Mouse (Mus musculus): ENCODE data around the gene Rnf208. TPM values are rescaled to one million over a fixed set of nuclear protein-coding genes. Genes with fewer than 3 reads are reported as not detected.
A peak's percentile ranks its signal among the peaks of the same experiment; 100 is the strongest.

Gene Rnf208
- polyA plus RNA-seq, 1 experiment from 2014 or later, result 7.7 TPM

GRCm38 (mm10) chr2:25267746-25268309 is 25.8 kb downstream of the Rnf208 start:
- Histone ChIP-seq H3K4me3 (ENCODE audit: low read depth, low read length) (no peak overlapping the region), H3K4me2 (no peak overlapping the region; the same call in 1 of the 2 replicates), H3K36me3 (ENCODE audit: control insufficient read depth, insufficient read depth, low read length) (peaks cover 8% of the 10 kb centered on the region), H3K4me1 (replicated peaks; ENCODE audit: control insufficient read depth, insufficient read depth, low read length) (peaks cover 40% of the 10 kb centered on the region), H3K27ac (ENCODE audit: low read depth, low read length) (no peak overlapping the region), H3K9ac (ENCODE audit: low read depth, low read length) (no peak overlapping the region), H3K9me3 (ENCODE audit: control insufficient read depth, low read length) (no peaks in the 10 kb centered on the region), H3K27me3 (replicated peaks; ENCODE audit: control insufficient read depth, insufficient read depth, low read length) (peaks cover 3% of the 10 kb centered on the region; the same call in 1 of the 2 replicates)
- ATAC-seq (replicated peaks; ENCODE audit: low FRiP score) (no peak), DNase-seq (ENCODE audit: low spot score) (no peak)
- WGBS, result 77% methylated on average over 4 of the region's 4 CpGs

DNA sequence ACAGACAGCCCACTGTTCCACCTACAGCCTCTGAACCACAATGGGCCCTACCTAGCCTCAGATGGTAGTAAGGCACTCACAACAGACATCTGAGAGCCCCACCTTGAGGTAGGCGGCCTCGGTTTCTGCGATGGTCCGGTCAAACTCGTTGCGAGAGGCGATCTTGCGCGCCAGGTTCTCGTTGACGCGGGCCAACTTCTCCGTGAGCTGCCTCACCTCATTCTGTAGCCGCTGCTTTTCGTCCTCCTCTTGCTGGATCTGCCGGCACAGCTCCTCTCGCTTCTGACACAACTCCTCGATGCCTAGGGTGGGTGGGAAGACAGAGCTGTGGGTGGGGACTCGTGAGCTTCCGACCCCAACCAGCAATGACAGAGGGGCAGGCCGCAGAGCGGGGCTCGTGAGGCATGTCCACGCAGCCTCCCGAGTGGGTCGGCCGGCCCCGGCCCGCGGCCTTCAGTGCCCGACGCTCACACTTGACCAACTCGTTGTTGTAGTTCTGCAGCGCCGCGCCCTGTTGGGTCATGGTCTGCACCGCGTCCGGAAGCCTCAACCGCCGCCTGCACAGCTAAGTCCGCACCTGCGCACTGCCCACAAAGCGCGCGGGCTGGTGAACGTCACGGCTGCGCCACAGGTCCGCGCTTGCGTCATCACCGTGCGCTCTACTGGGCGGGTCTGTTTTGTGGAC is 29.9 kb downstream of the Rnf208 start, which contains the start of the genes Ssna1 and Anapc2:
Ssna1 (minus strand) TSS at position 612 of the 685 bp plus-strand sequence.
Anapc2 (plus strand) TSS at position 652 of the 685 bp plus-strand sequence.
- no peaks in the 10 kb centered on the region for H3K9me3 ChIP-seq (ENCODE audit: control insufficient read depth, low read length)
- peaks cover 34% of the 10 kb centered on the region for H3K36me3 ChIP-seq (ENCODE audit: control insufficient read depth, insufficient read depth, low read length)
- H3K4me2 ChIP-seq, result peak within 1 kb of the TSS; percentile 92
- no peaks in the 10 kb centered on the region for H3K27me3 ChIP-seq (replicated peaks; ENCODE audit: control insufficient read depth, insufficient read depth, low read length)
- under 1% methylated on average over 54 of the region's 55 CpGs for WGBS
- H3K27ac ChIP-seq (ENCODE audit: low read depth, low read length), result peak within 1 kb of the TSS; percentile 81
- ATAC-seq (replicated peaks; ENCODE audit: low FRiP score), result peak; percentile 93
- H3K4me1 ChIP-seq (replicated peaks; ENCODE audit: control insufficient read depth, insufficient read depth, low read length), result peaks cover 26% of the 10 kb centered on the region
- H3K9ac ChIP-seq (ENCODE audit: low read depth, low read length), result peak within 1 kb of the TSS; percentile 95
- peak; percentile 97 for DNase-seq (ENCODE audit: low spot score)
- H3K4me3 ChIP-seq (ENCODE audit: low read depth, low read length), result peak within 1 kb of the TSS; percentile 96

- H3K9me3 ChIP-seq (ENCODE audit: control insufficient read depth, low read length), result no peaks in the 10 kb centered on the region
- no peaks in the 10 kb centered on the region for H3K27me3 ChIP-seq (replicated peaks; ENCODE audit: control insufficient read depth, insufficient read depth, low read length)
- peaks cover 20% of the 10 kb centered on the region for H3K4me1 ChIP-seq (replicated peaks; ENCODE audit: control insufficient read depth, insufficient read depth, low read length)
- H3K27ac ChIP-seq (ENCODE audit: low read depth, low read length), result peak overlapping the region; percentile 81
- no peak for DNase-seq (ENCODE audit: low spot score)
- peak; percentile 57 for ATAC-seq (replicated peaks; ENCODE audit: low FRiP score)
- H3K36me3 ChIP-seq (ENCODE audit: control insufficient read depth, insufficient read depth, low read length), result peaks cover 38% of the 10 kb centered on the region
- peak overlapping the region; percentile 92 for H3K4me2 ChIP-seq
- H3K9ac ChIP-seq (ENCODE audit: low read depth, low read length), result peak overlapping the region; percentile 95
- peak overlapping the region; percentile 96 for H3K4me3 ChIP-seq (ENCODE audit: low read depth, low read length)
- under 1% methylated on average over 29 of the region's 29 CpGs for whole genome bisulfite sequencing
Measured at GRCm38 (mm10) chr2:25272515-25272914, 30.5 kb downstream of the Rnf208 start.

- H3K36me3 ChIP-seq (ENCODE audit: control insufficient read depth, insufficient read depth, low read length), result peaks cover 43% of the 10 kb centered on the region
- WGBS, result 30% methylated on average over 16 of the region's 16 CpGs
- ATAC-seq (replicated peaks; ENCODE audit: low FRiP score), result no peak
Measured at GRCm38 (mm10) chr2:25273010-25273409, 31.0 kb downstream of the Rnf208 start.

GRCm38 (mm10) chr2:25278928-25279882 is 37.1 kb downstream of the Rnf208 start:
- ATAC-seq (replicated peaks; ENCODE audit: low FRiP score) (peak; percentile 26; the same call in 1 of the 2 replicates), DNase-seq (ENCODE audit: low spot score) (peak; percentile 72)
- Histone ChIP-seq H3K36me3 (ENCODE audit: control insufficient read depth, insufficient read depth, low read length) (peaks cover 64% of the 10 kb centered on the region), H3K4me1 (replicated peaks; ENCODE audit: control insufficient read depth, insufficient read depth, low read length) (no peaks in the 10 kb centered on the region), H3K4me3 (ENCODE audit: low read depth, low read length) (no peak overlapping the region), H3K9ac (ENCODE audit: low read depth, low read length) (no peak overlapping the region), H3K9me3 (ENCODE audit: control insufficient read depth, low read length) (no peaks in the 10 kb centered on the region), H3K4me2 (no peak overlapping the region), H3K27me3 (replicated peaks; ENCODE audit: control insufficient read depth, insufficient read depth, low read length) (no peaks in the 10 kb centered on the region), H3K27ac (ENCODE audit: low read depth, low read length) (no peak overlapping the region)
- WGBS, result 58% methylated on average over 13 of the region's 13 CpGs

More at GRCm38 (mm10) chr2:25273010-25273409, 31.0 kb downstream of the Rnf208 start:
- Histone ChIP-seq H3K4me2 (peak overlapping the region; percentile 92), H3K4me3 (ENCODE audit: low read depth, low read length) (peak overlapping the region; percentile 96), H3K27ac (ENCODE audit: low read depth, low read length) (no peak overlapping the region), H3K9ac (ENCODE audit: low read depth, low read length) (peak overlapping the region; percentile 95), H3K9me3 (ENCODE audit: control insufficient read depth, low read length) (no peaks in the 10 kb centered on the region), H3K4me1 (replicated peaks; ENCODE audit: control insufficient read depth, insufficient read depth, low read length) (peaks cover 17% of the 10 kb centered on the region), H3K27me3 (replicated peaks; ENCODE audit: control insufficient read depth, insufficient read depth, low read length) (no peaks in the 10 kb centered on the region)
- DNase-seq (ENCODE audit: low spot score), result no peak

- H3K4me3 ChIP-seq (ENCODE audit: low read depth, low read length), result no peak overlapping the region
- peaks cover 30% of the 10 kb centered on the region for H3K27me3 ChIP-seq (replicated peaks; ENCODE audit: control insufficient read depth, insufficient read depth, low read length)
- 95% methylated on average over 2 of the region's 2 CpGs for WGBS
- H3K4me2 ChIP-seq, result no peak overlapping the region
- no peak overlapping the region for H3K27ac ChIP-seq (ENCODE audit: low read depth, low read length)
- H3K4me1 ChIP-seq (replicated peaks; ENCODE audit: control insufficient read depth, insufficient read depth, low read length), result peaks cover 15% of the 10 kb centered on the region
- H3K36me3 ChIP-seq (ENCODE audit: control insufficient read depth, insufficient read depth, low read length), result peaks cover 30% of the 10 kb centered on the region
- H3K9ac ChIP-seq (ENCODE audit: low read depth, low read length), result no peak overlapping the region
- no peak for DNase-seq (ENCODE audit: low spot score)
- no peaks in the 10 kb centered on the region for H3K9me3 ChIP-seq (ENCODE audit: control insufficient read depth, low read length)
- ATAC-seq (replicated peaks; ENCODE audit: low FRiP score), result no peak
Measured at GRCm38 (mm10) chr2:25285551-25285950, 43.5 kb downstream of the Rnf208 start.

GRCm38 (mm10) chr2:25286314-25286713 is 44.3 kb downstream of the Rnf208 start:
- Histone ChIP-seq H3K9me3 (ENCODE audit: control insufficient read depth, low read length) (no peaks in the 10 kb centered on the region), H3K36me3 (ENCODE audit: control insufficient read depth, insufficient read depth, low read length) (peaks cover 24% of the 10 kb centered on the region), H3K4me2 (no peak overlapping the region; the same call in 1 of the 2 replicates), H3K4me3 (ENCODE audit: low read depth, low read length) (no peak overlapping the region), H3K27ac (ENCODE audit: low read depth, low read length) (no peak overlapping the region), H3K9ac (ENCODE audit: low read depth, low read length) (no peak overlapping the region), H3K27me3 (replicated peaks; ENCODE audit: control insufficient read depth, insufficient read depth, low read length) (peaks cover 38% of the 10 kb centered on the region), H3K4me1 (replicated peaks; ENCODE audit: control insufficient read depth, insufficient read depth, low read length) (peaks cover 15% of the 10 kb centered on the region)
- peak; percentile 49; the same call in 1 of the 2 replicates for ATAC-seq (replicated peaks; ENCODE audit: low FRiP score)
- DNase-seq (ENCODE audit: low spot score), result no peak
- 8% methylated on average over 1 of the region's 1 CpGs for WGBS
